Mouse (Mus musculus) embryonic facial prominence, embryonic 10.5 days (tissue): Measurements from ENCODE around the gene Ccdc110. TPM values are rescaled to one million over a fixed set of nuclear protein-coding genes. Genes with fewer than 3 reads are reported as not detected.

ENCODE experiments used
- DNase-seq: peaks from one replicate; pipeline ENCODE4 v3.0.0-alpha.2; 2017; ENCODE audit warnings: low spot score
- H3K27ac ChIP-seq: fragments of 300-500 bp; sonication (generic); replicated peaks from 2 replicates; pipeline ENCODE4 v1.5.1; 2016; ENCODE audit warnings: mild to moderate bottlenecking
- H3K27me3 ChIP-seq: fragments of 300-500 bp; sonication (generic); replicated peaks from 2 replicates; pipeline ENCODE4 v1.6.1; 2016; ENCODE audit warnings: low read depth, mild to moderate bottlenecking; ENCODE audit not compliant: poor library complexity, severe bottlenecking
- H3K36me3 ChIP-seq: fragments of 300-500 bp; sonication (generic); replicated peaks from 2 replicates; pipeline ENCODE4 v1.6.1; 2016; ENCODE audit warnings: mild to moderate bottlenecking, moderate library complexity
- H3K4me1 ChIP-seq: fragments of 300-500 bp; sonication (generic); 2 replicates; pipeline ENCODE4 v1.6.1; 2016
- H3K4me3 ChIP-seq: fragments of 300-500 bp; sonication (generic); 2 replicates; pipeline ENCODE4 v1.5.1; 2016; ENCODE audit warnings: mild to moderate bottlenecking, moderate library complexity
- H3K9me3 ChIP-seq: fragments of 300-500 bp; sonication (generic); 2 replicates; pipeline ENCODE4 v1.6.1; 2016; ENCODE audit warnings: mild to moderate bottlenecking
- WGBS: fragments of 180-500 bp; shearing (Covaris S2); methylation state at CpG from one replicate; pipeline ENCODE4 v1.1.7; 2016; 5-methylcytosine and 5-hydroxymethylcytosine counted together
- polyA plus RNA-seq: library from polyadenylated mRNA; unstranded; fragments of >200 nt; fragmentation: Nextera tagmentation; extraction: Ambion mirVana; gene quantifications from 2 replicates; pipeline ENCODE4 v1.2.1, GENCODE M21; 2016

Gene Ccdc110
- polyA plus RNA-seq, 1 experiment from 2014 or later = not detected

DNA sequence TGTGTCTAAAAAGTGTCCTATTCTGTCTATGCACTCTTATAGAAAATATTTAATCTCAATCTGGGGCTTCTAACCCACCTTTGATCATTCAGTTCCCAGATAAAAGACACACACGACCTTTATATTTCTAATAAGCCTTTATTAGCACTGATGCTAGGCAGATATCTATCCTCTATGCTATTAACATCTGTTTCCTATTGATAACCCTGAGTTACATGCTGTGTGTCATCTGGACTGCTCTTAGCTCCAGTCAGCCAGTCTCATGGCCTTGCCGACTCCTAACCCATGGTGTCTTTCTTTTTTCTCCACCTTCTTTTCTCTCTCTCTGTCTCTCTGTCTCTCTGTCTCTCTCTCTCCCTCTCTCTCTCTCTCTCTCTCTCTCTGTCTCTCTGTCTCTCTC is 53.8 kb downstream of the Ccdc110 start:
- no peaks in the 10 kb centered on the region for H3K27me3 ChIP-seq
- no peak overlapping the region for H3K27ac ChIP-seq
- no peak for DNase-seq
- peaks cover 49% of the 10 kb centered on the region for H3K36me3 ChIP-seq
- no peaks in the 10 kb centered on the region for H3K4me1 ChIP-seq
- H3K4me3 ChIP-seq = no peak overlapping the region
- 66% methylated on average over 2 of the region's 2 CpGs for WGBS
- no peaks in the 10 kb centered on the region for H3K9me3 ChIP-seq

DNA sequence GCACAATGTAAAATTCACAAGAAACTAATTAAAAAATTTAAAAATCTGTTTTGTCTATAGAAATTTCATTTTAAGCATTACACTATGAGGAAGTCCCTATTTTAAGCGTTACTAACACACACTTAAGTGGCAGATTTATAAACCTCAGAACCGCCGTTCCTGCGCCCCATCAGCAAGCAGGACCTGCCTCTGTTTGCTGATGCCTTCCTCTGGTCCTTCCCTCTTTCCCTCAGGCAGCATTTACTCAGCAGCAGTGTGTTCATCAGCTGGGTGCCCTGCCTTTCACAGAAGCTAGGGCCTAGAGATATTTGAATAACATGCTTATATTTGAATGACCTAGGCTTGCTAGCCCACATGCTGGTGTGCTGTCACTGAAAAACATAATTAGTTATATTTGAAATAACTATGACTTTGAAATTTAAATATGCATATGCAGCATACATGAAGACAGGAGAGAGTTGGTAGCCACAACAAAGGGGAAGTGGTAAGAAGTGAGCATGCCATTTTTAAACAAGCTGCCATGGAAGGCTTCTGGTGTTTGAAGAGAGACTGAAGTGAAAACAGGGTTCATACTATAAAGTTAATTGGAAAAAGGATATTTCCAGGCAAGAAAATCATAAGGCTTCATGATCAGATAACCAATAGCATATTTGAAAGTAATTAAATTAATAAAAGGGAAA is 56.4 kb downstream of the Ccdc110 start:
- 93% methylated on average over 4 of the region's 4 CpGs for WGBS
- no peaks in the 10 kb centered on the region for H3K9me3 ChIP-seq
- H3K4me1 ChIP-seq = no peaks in the 10 kb centered on the region
- H3K27me3 ChIP-seq = no peaks in the 10 kb centered on the region
- no peak overlapping the region for H3K4me3 ChIP-seq
- no peak for DNase-seq
- H3K36me3 ChIP-seq = peaks cover 48% of the 10 kb centered on the region
- no peak overlapping the region for H3K27ac ChIP-seq

Other genes starting within 250 kb of the Ccdc110 start
- 5.9 and 6.3 TPM in 2 replicates for gene Pdlim3, start 49.2 kb upstream of the Ccdc110 start, polyA plus RNA-seq
- 3.7 and 3.8 TPM in 2 replicates for gene 1700029J07Rik, start 40.6 kb downstream of the Ccdc110 start, polyA plus RNA-seq
- gene Ufsp2, start 40.9 kb downstream of the Ccdc110 start, polyA plus RNA-seq = 58.9 and 67.5 TPM in 2 replicates
- 0.14 and 0.20 TPM in 2 replicates for gene Lrp2bp, start 64.7 kb downstream of the Ccdc110 start, polyA plus RNA-seq
- gene Ankrd37, start 71.1 kb downstream of the Ccdc110 start, polyA plus RNA-seq = 17.9 and 18.7 TPM in 2 replicates
- gene Cfap97, start 217.2 kb downstream of the Ccdc110 start, polyA plus RNA-seq = 20.2 and 25.1 TPM in 2 replicates
- gene Snx25, start 217.5 kb downstream of the Ccdc110 start, polyA plus RNA-seq = 3.0 and 4.1 TPM in 2 replicates